Mouse (Mus musculus) right cerebral cortex, adult 18-20 months (tissue): Measurements from ENCODE around the gene Hmgcr.
A peak's percentile ranks its signal among the peaks of the same experiment; 100 is the strongest.
"Not testable (repeated sequence)": the region's sequence is repeated elsewhere in the genome, so short reads cannot be mapped to it uniquely, and the experiment has no call there.

ENCODE experiments used
- DNase-seq: peaks from one replicate; pipeline ENCODE4 v3.0.0; 2022; ENCODE audit warnings: mixed read lengths

Hmgcr gene

GRCm38 (mm10) chr13:96670019-96670405, 724 bp downstream of the Hmgcr start:
- no peak for DNase-seq

- no peak for DNase-seq
These were observed 6.2 kb downstream of the Hmgcr start for GRCm38 (mm10) chr13:96664419-96664974.

- not testable (repeated sequence) for DNase-seq
These were observed 7.6 kb downstream of the Hmgcr start for GRCm38 (mm10) chr13:96663120-96663519.

GRCm38 (mm10) chr13:96660095-96660860, 10.5 kb downstream of the Hmgcr start:
- no peak for DNase-seq

GRCm38 (mm10) chr13:96658936-96659335, 11.8 kb downstream of the Hmgcr start:
- no peak for DNase-seq

GRCm38 (mm10) chr13:96656673-96657072, 14.1 kb downstream of the Hmgcr start:
- DNase-seq, result no peak

GRCm38 (mm10) chr13:96653041-96653440, 17.7 kb downstream of the Hmgcr start:
- DNase-seq, result peak; percentile 49

- no peak for DNase-seq
These were observed 24.9 kb downstream of the Hmgcr start for GRCm38 (mm10) chr13:96645822-96646221.

- DNase-seq, result no peak
These were observed 26.6 kb downstream of the Hmgcr start for GRCm38 (mm10) chr13:96644168-96644567.

GRCm38 (mm10) chr13:96630396-96630795, 40.3 kb downstream of the Hmgcr start:
- DNase-seq, result no peak

GRCm38 (mm10) chr13:96620891-96621290, 49.8 kb downstream of the Hmgcr start:
- no peak for DNase-seq

GRCm38 (mm10) chr13:96614615-96615014, 56.1 kb downstream of the Hmgcr start:
- no peak for DNase-seq

- no peak for DNase-seq
These were observed 66.5 kb downstream of the Hmgcr start for GRCm38 (mm10) chr13:96604242-96604641.

- DNase-seq, result no peak
These were observed 71.6 kb downstream of the Hmgcr start for GRCm38 (mm10) chr13:96599182-96599581.
